In genomic region chr4:61822541-61822940, GRCm38 (mm10) we compare ENCODE assay signal across 23 mouse cellular contexts. TPM values are rescaled to one million over a fixed set of nuclear protein-coding genes. Genes with fewer than 3 reads are reported as not detected.
DNase-seq lines count a peak whose midpoint lies in the region; TF ChIP-seq lines count a peak whose summit lies in the region.
"Not testable (repeated sequence)": the region's sequence is repeated elsewhere in the genome, so short reads cannot be mapped to it uniquely, and the experiment has no call there.
"Had no signal": no experiment of that assay in that cellular context is flagged by ENCODE, and none has a peak within 500 bp of the region (broad histone marks: within the 10 kb centered on the region; RNA-seq: fewer than 3 reads in every experiment).

No protein-coding gene starts in this region.

- not testable (repeated sequence) for TF ChIP-seq CTCF in kidney, adult 2 months (conservative IDR thresholded peaks at IDR 0.05; ENCODE audit: insufficient read depth, insufficient read length, low read depth, low read length); liver, adult 2 months (IDR thresholded peaks at IDR 0.05; ENCODE audit: low read depth, low read length)

- not testable (repeated sequence) for H3K27me3 ChIP-seq in kidney, adult 2 months (replicated peaks; ENCODE audit: control insufficient read depth, insufficient read depth, low read length); liver, adult 2 months (ENCODE audit: control insufficient read depth, insufficient read depth, low read length)

- H3K27ac ChIP-seq in kidney, adult 2 months (ENCODE audit: insufficient read depth, low read depth, low read length); liver, adult 2 months (replicated peaks; ENCODE audit: insufficient read depth, low read depth, low read length): not testable (repeated sequence)

- not testable (repeated sequence) for H3K79me2 ChIP-seq in liver, adult 2 months (ENCODE audit: control insufficient read depth, insufficient read depth, low read length)

- not testable (repeated sequence) for H3K4me1 ChIP-seq in kidney, adult 2 months (ENCODE audit: control insufficient read depth, insufficient read depth, low read length); liver, adult 2 months (ENCODE audit: control insufficient read depth, insufficient read depth, low read length)

- not testable (repeated sequence) for H3K36me3 ChIP-seq in kidney, adult 2 months (ENCODE audit: control insufficient read depth, insufficient read depth, low read length); liver, adult 2 months (ENCODE audit: control insufficient read depth, insufficient read depth, low read length)

- WGBS in kidney, adult 2 months, result 74% methylated on average over 9 of the region's 9 CpGs
- 63% methylated on average over 9 of the region's 9 CpGs for WGBS in liver, adult 2 months

- not testable (repeated sequence) for TF ChIP-seq POLR2A in kidney, adult 2 months (IDR thresholded peaks at IDR 0.05; ENCODE audit: low read depth, low read length); liver, adult 2 months (IDR thresholded peaks at IDR 0.05; ENCODE audit: extremely low read depth, insufficient read depth, low read length)

- not testable (repeated sequence) for H3K9ac ChIP-seq in liver, adult 2 months (ENCODE audit: low read depth, low read length)

- DNase-seq in kidney, adult 11 months, result peak; percentile 23
- DNase-seq in kidney, adult 2 months, result peak; percentile 72
- DNase-seq in kidney, adult 8-10 months, result peak; percentile 40 to 57
- DNase-seq in kidney, adult 9 months, result peak; percentile 80
- peak; percentile 13 to 29 for DNase-seq in kidney, postnatal 36 days
- DNase-seq in liver, adult 2 months (ENCODE audit: extremely low read depth, low read depth, low spot score), result peak; percentile 69

- not testable (repeated sequence) for H3K4me3 ChIP-seq in kidney, adult 2 months (ENCODE audit: insufficient read depth, low read depth, low read length); liver, adult 2 months (ENCODE audit: insufficient read depth, low read depth, low read length)

RNA-seq across cellular contexts. Expression of gene Mup5, which starts 12.5 kb away (rescaled TPM):
- polyA plus RNA-seq in kidney, adult 2 months (2012; rRNA removed), result not detected in 2 replicates
- not detected in 2 replicates for total RNA-seq in liver, adult 2 months (2014; rRNA removed)
- polyA plus RNA-seq in liver, adult 2 months (2012; rRNA removed), result 0.20 TPM in 1 of 2 replicates, not detected in the other
- total RNA-seq: adrenal gland, adult 18-20 months; adrenal gland, adult 2 months; adrenal gland, adult 8-10 months; adrenal gland, postnatal 10 days; adrenal gland, postnatal 14 days; adrenal gland, postnatal 25 days; adrenal gland, postnatal 36 days; adrenal gland, postnatal 4 days; CH12.LX; ES-E14; G1E; MEL had no signal
- polyA plus RNA-seq: activated CD4-positive, CD25-positive, alpha-beta regulatory T cell, adult 4 months; adrenal gland, adult 2 months; brain, embryonic 14.5 days; C2C12; CD4-positive, CD25-positive, alpha-beta regulatory T cell, adult 4 months; G1E; Patski had no signal

RNA-seq across cellular contexts. Expression of gene Mup19, which starts 40.5 kb away (rescaled TPM):
- polyA plus RNA-seq in kidney, adult 2 months (2012; rRNA removed), result not detected in 2 replicates
- 17.1 and 973 TPM in 2 replicates for total RNA-seq in liver, adult 2 months (2014; rRNA removed)
- 123 and 143 TPM in 2 replicates for polyA plus RNA-seq in liver, adult 2 months (2012; rRNA removed)
- total RNA-seq: adrenal gland, postnatal 10 days; adrenal gland, postnatal 14 days; adrenal gland, postnatal 25 days; adrenal gland, postnatal 4 days; CH12.LX; ES-E14; G1E; MEL had no signal
- polyA plus RNA-seq: activated CD4-positive, CD25-positive, alpha-beta regulatory T cell, adult 4 months; adrenal gland, adult 2 months; brain, embryonic 14.5 days; C2C12; CD4-positive, CD25-positive, alpha-beta regulatory T cell, adult 4 months; G1E; Patski had no signal

Comparison
In these comparisons a context has a peak if more than half of its experiments do, and no peak if none do; other contexts are left out.
1. DNase-seq: peak in every context shown above with its lines; median percentile 80 in kidney, adult 9 months; 72 in kidney, adult 2 months; 69 in liver, adult 2 months; 48 in kidney, adult 8-10 months; 23 in kidney, adult 11 months; 21 in kidney, postnatal 36 days.
2. RNA of gene Mup19, which starts 40.5 kb away (polyA plus RNA-seq): 123 to 143 TPM in liver, adult 2 months; not detected in kidney, adult 2 months; every median in the first group is over 100 times any median in the second.